Mouse (Mus musculus) cortical plate, adult 2 months (tissue): Measurements from ENCODE around the gene Parva. TPM values are rescaled to one million over a fixed set of nuclear protein-coding genes. Genes with fewer than 3 reads are reported as not detected.

Source experiments
- H3K27ac ChIP-seq: fragments of 200-500 bp; 2 replicates; pipeline ENCODE4 v1.5.1; 2012; ENCODE audit warnings: low read length, control low read depth, inconsistent platforms; ENCODE audit not compliant: insufficient read depth
- H3K4me1 ChIP-seq: fragments of 200-500 bp; 2 replicates; pipeline ENCODE4 v1.6.1; 2011; ENCODE audit warnings: low read length; ENCODE audit not compliant: control insufficient read depth, insufficient read depth
- H3K4me3 ChIP-seq: fragments of 200-500 bp; 2 replicates; pipeline ENCODE4 v1.5.1; 2011; ENCODE audit warnings: mild to moderate bottlenecking, low read length, control low read depth; ENCODE audit not compliant: insufficient read depth
- CTCF ChIP-seq: fragments of 200-500 bp; IDR thresholded peaks from 2 replicates; pipeline ENCODE4 v1.5.1; 2011; ENCODE audit warnings: mild to moderate bottlenecking, control low read depth, low read length; ENCODE audit not compliant: insufficient read depth; ENCODE audit errors: extremely low read depth
- POLR2A ChIP-seq: fragments of 200-500 bp; IDR thresholded peaks from 2 replicates; pipeline ENCODE4 v1.6.1; 2011; ENCODE audit warnings: mild to moderate bottlenecking, low read length, control low read depth; ENCODE audit not compliant: insufficient read depth; ENCODE audit errors: extremely low read depth
- polyA plus RNA-seq: library from polyadenylated mRNA; depleted of rRNA; stranded (reverse); fragments of >200 nt; gene quantifications from 2 replicates; pipeline ENCODE4 v1.2.3, GENCODE M21; 2012

Gene Parva
- polyA plus RNA-seq, 1 experiment, result 44.7 TPM

DNA sequence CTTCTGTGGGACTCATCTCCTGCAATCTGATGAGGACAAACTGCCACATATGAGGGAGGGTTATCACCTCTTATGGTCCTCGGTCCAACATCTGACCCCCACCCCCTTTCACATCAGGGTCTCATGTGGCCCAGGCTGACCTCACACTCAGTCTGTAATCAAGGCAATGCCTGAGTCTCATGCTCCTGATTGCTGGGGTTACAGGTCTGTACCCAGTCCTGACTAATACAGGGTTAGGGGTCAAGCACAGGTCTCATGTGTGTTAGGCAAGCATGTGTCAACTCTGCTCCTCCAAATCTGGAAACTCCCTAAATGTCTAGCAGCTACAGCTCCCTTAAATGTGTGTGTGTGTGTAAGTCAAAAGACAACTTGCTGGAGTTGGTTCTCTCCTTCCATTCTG lies 100.8 kb downstream of the Parva start:
- TF ChIP-seq CTCF (no peak), POLR2A (no peak)
- H3K27ac ChIP-seq, result no peak overlapping the region

DNA sequence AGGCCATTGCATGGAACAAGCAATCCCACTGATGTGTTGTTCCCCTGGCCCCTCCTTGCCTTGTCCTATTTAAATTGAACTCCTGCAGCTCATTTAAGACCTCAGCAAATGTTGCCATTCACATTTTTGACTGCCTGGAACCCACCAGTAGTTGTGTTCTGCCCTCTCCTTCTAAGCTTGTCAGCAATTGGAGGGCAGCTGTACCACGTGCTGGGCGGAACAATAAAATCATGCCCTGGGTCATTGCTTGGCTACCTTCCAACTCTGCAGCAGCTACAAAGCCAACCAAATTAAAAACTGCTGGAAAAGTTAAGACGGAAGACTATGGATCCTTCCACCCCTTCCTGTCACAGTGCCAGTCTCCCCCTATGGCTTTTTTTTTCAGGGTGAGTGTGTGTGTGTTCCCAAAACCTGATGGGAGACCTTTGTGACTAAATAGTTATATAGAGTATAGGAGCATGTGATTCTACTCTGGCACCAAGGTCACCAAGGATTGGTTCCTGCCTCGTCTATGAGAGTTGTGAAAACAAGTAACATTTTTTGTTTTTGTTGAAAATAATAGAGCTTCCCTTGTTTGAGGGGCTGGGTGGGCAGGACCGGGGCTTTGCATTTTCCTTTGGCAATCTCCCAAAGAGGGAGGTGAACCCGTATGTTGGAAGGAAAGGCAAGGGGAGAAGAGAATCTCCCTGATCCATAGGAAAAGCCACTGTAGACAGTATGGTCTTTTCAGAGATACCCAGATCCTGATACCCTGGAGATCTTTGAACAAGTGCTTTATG lies 101.5 kb downstream of the Parva start:
- H3K27ac ChIP-seq, result no peak overlapping the region
- H3K4me1 ChIP-seq, result peaks cover 3% of the 10 kb centered on the region; the same call in 1 of the 2 replicates
- TF ChIP-seq CTCF (no peak), POLR2A (no peak)
- no peak overlapping the region for H3K4me3 ChIP-seq

More for the DNA sequence above, 100.8 kb downstream of the Parva start:
- peaks cover 3% of the 10 kb centered on the region; the same call in 1 of the 2 replicates for H3K4me1 ChIP-seq
- H3K4me3 ChIP-seq, result no peak overlapping the region

DNA sequence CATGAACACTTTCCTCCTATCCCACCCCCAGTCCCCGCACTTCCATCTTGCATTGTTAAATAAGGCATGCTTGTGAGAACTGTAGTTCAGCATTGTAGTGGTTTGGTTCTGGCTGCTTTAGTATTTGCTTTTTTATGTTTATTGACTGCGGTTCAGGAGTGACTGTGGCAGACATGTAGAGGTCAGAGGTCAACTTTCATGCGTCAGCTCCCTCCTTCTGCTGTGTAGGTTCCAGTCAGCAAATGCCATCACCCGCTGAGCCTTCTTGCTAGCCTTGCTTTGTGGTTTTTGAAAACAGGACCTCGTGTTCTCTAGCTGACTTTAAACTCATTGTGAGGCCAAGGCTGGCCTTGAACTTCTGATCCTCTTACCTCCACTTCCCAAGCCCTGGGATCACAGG lies 103.6 kb downstream of the Parva start:
- no peaks in the 10 kb centered on the region for H3K4me1 ChIP-seq
- no peak for TF ChIP-seq CTCF
- TF ChIP-seq POLR2A, result no peak

GRCm38 (mm10) chr7:112534148-112534547 lies 106.8 kb downstream of the Parva start:
- no peak overlapping the region for H3K4me3 ChIP-seq
- no peaks in the 10 kb centered on the region for H3K4me1 ChIP-seq
- H3K27ac ChIP-seq, result no peak overlapping the region
- no peak for TF ChIP-seq CTCF

More for the DNA sequence above, 103.6 kb downstream of the Parva start:
- H3K27ac ChIP-seq, result no peak overlapping the region
- no peak overlapping the region for H3K4me3 ChIP-seq

GRCm38 (mm10) chr7:112535408-112535921 lies 108.2 kb downstream of the Parva start:
- Histone ChIP-seq H3K27ac (no peak overlapping the region), H3K4me3 (no peak overlapping the region), H3K4me1 (no peaks in the 10 kb centered on the region)
- TF ChIP-seq POLR2A (no peak), CTCF (no peak)

DNA sequence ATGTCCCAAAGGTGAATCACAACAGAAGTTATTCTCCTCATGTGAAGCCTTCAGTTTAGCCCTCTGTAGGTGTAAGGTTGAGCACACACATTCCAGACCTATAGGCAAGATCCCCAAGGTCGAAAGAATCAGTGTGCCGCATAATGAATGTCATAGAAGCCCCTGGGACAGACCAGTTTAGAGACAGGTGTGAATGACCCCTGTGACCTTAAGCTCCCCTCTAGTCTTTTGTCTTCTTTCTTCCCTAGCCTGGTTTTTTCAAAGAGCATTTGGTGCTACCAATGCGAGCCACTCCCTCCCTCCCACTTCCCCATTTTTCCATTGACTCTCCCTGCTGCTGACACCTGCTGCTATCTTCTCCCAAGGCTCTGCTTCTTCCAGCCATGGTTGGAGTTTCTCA lies 121.8 kb downstream of the Parva start:
- H3K4me3 ChIP-seq, result no peak overlapping the region
- no peak overlapping the region for H3K27ac ChIP-seq

DNA sequence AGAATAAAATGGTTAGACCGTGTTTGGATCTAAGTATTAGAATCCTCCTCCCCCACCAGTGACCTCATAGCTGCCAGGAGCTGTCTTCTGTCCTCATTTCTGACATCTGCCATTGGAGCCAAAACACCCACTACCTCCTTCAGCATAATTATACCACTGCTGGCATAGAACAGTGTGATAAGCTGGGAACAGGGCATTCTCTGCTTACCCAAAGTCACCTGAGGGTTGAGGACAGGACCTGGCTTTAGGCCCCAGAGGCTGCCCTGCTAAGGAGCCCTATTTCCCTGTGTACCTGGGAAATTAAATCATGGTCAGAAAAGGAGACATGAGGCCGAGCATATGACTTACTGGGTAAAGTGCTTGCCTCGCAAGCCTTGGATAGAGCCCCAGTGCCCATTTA lies 134.2 kb downstream of the Parva start:
- no peak overlapping the region for H3K27ac ChIP-seq
- TF ChIP-seq POLR2A (no peak), CTCF (no peak)
- no peaks in the 10 kb centered on the region for H3K4me1 ChIP-seq
- H3K4me3 ChIP-seq, result no peak overlapping the region

More for the DNA sequence above, 121.8 kb downstream of the Parva start:
- TF ChIP-seq POLR2A (no peak), CTCF (no peak)
- no peaks in the 10 kb centered on the region for H3K4me1 ChIP-seq

DNA sequence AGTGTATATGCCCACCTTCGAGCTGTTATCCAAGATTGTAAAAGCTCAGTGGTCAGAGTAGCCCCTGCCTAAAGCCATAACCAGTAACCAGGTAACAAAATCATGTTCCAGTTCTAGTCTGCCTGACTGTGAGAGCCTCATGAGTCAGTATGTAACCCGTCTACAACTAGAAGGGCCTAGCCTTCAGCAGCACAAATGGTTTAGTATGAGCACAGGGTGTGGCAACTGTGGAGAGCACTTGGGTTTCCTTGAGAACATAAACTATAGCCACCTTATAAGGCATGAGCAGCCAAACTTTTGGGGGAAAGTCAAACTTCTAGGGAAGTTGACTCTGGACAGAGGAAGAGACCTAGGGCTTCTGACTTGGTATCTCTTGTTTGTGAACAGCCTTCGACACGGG lies 139.7 kb downstream of the Parva start:
- Histone ChIP-seq H3K4me3 (no peak overlapping the region), H3K27ac (no peak overlapping the region), H3K4me1 (no peaks in the 10 kb centered on the region)
- TF ChIP-seq POLR2A (no peak), CTCF (no peak)

GRCm38 (mm10) chr7:112568961-112569360 lies 141.7 kb downstream of the Parva start:
- no peak overlapping the region for H3K27ac ChIP-seq
- H3K4me3 ChIP-seq, result no peak overlapping the region
- H3K4me1 ChIP-seq, result no peaks in the 10 kb centered on the region
- no peak for TF ChIP-seq POLR2A
- no peak for TF ChIP-seq CTCF

- Histone ChIP-seq H3K4me3 (no peak overlapping the region), H3K4me1 (no peaks in the 10 kb centered on the region), H3K27ac (no peak overlapping the region)
- TF ChIP-seq POLR2A (no peak), CTCF (no peak)
Measured at GRCm38 (mm10) chr7:112581621-112582020, 154.3 kb downstream of the Parva start.
